Mouse (Mus musculus): ENCODE results near the gene Ephb1. TPM values are rescaled to one million over a fixed set of nuclear protein-coding genes. Genes with fewer than 3 reads are reported as not detected.

The Ephb1 gene
- total and polyA plus RNA-seq, 3 experiments: not detected

- Histone ChIP-seq H3K9me3 (replicated peaks; ENCODE audit: low read length) (peaks cover 94% of the 10 kb centered on the region), H3K4me2 (ENCODE audit: insufficient read depth, low read depth, poor library complexity, severe bottlenecking) (no peak overlapping the region)
Observed at GRCm38 (mm10) chr9:101990032-101990431, 364.5 kb downstream of the Ephb1 start.

DNA sequence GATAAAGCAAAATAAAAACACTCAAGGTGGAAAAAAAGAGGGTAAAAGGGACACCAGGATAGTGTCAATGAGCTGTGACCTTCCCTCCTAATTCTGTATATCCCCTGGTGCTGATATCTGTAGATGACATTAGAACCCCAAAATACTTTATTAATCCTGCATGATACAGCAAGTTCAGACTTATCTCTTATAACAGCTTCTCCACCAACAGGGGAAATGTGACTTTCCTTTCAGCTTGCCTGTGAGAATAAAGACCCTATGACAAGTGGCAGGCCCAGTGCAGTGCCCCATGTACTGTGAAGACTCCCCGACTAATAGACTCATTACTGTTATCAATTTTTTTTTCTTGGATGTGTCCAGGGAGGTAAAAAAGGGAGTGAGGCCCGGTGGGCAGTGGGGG is 367.6 kb downstream of the Ephb1 start:
- DNase-seq (ENCODE audit: extremely low read depth): no peak
- dilution Hi-C loops (cut with MboI; ENCODE audit: extremely low pct_ligation_motif_present, extremely low pct_unique_long_range_greater_than_20kb, low sequenced_read_pairs) (no loop called here), in situ Hi-C loops (cut with MboI; ENCODE audit: low pct_ligation_motif_present, low pct_unique_long_range_greater_than_20kb, low sequenced_read_pairs) (no loop called here)
- Histone ChIP-seq H3K9me3 (replicated peaks; ENCODE audit: low read length) (peaks cover 89% of the 10 kb centered on the region), H3K36me3 (replicated peaks in 1 of 2; ENCODE audit: control insufficient read depth in 1 of 2, insufficient read depth in 1 of 2, low read length in 1 of 2) (no peaks in the 10 kb centered on the region), H3K27ac (ENCODE audit: insufficient read depth, low read depth) (no peak overlapping the region), H3K79me2 (replicated peaks; ENCODE audit: control insufficient read depth, extremely low read depth, insufficient read depth, poor library complexity, severe bottlenecking) (no peaks in the 10 kb centered on the region), H3K27me3 (replicated peaks) (no peaks in the 10 kb centered on the region), H3K4me2 (ENCODE audit: insufficient read depth, low read depth, poor library complexity, severe bottlenecking) (no peak overlapping the region), H3K4me1 (ENCODE audit: control insufficient read depth in 1 of 2, insufficient read depth in 2 of 2) (no peaks in the 10 kb centered on the region), H3K9ac (ENCODE audit: insufficient read depth, low read depth) (no peak overlapping the region), H3K4me3 (replicated peaks in 1 of 3; ENCODE audit: low read depth in 2 of 3, low read length in 2 of 3, poor library complexity in 1 of 3) (no peak overlapping the region)
- TF ChIP-seq RCOR1 (conservative IDR thresholded peaks at IDR 0.05; ENCODE audit: low read depth, low read length) (no peak), EP300 (IDR thresholded peaks at IDR 0.05; ENCODE audit: low read length) (no peak)

More at GRCm38 (mm10) chr9:101990032-101990431, 364.5 kb downstream of the Ephb1 start:
- Histone ChIP-seq H3K27me3 (replicated peaks) (no peaks in the 10 kb centered on the region), H3K4me1 (ENCODE audit: control insufficient read depth in 1 of 2, insufficient read depth in 2 of 2) (no peaks in the 10 kb centered on the region), H3K4me3 (replicated peaks in 1 of 3; ENCODE audit: low read depth in 2 of 3, low read length in 2 of 3, poor library complexity in 1 of 3) (no peak overlapping the region), H3K27ac (ENCODE audit: insufficient read depth, low read depth) (no peak overlapping the region), H3K79me2 (replicated peaks; ENCODE audit: control insufficient read depth, extremely low read depth, insufficient read depth, poor library complexity, severe bottlenecking) (no peaks in the 10 kb centered on the region), H3K9ac (ENCODE audit: insufficient read depth, low read depth) (no peak overlapping the region), H3K36me3 (replicated peaks in 1 of 2; ENCODE audit: control insufficient read depth in 1 of 2, insufficient read depth in 1 of 2, low read length in 1 of 2) (no peaks in the 10 kb centered on the region)
- no peak for TF ChIP-seq SIN3A (IDR thresholded peaks at IDR 0.05; ENCODE audit: low read length)
- TF ChIP-seq ZKSCAN1 (IDR thresholded peaks at IDR 0.05; ENCODE audit: borderline replicate concordance, low read depth, low read length): no peak
- TF ChIP-seq MXI1 (IDR thresholded peaks at IDR 0.05; ENCODE audit: low read depth, low read length): no peak
- TF ChIP-seq JUND (conservative IDR thresholded peaks at IDR 0.05; ENCODE audit: low read depth, low read length): no peak
- TF ChIP-seq JUN (IDR thresholded peaks at IDR 0.05; ENCODE audit: insufficient read depth, low read depth, low read length): no peak
- no peak for TF ChIP-seq USF1 (IDR thresholded peaks at IDR 0.05; ENCODE audit: low read depth, low read length)
- TF ChIP-seq RCOR1 (conservative IDR thresholded peaks at IDR 0.05; ENCODE audit: low read depth, low read length): no peak
- TF ChIP-seq MYC (IDR thresholded peaks at IDR 0.05; ENCODE audit: low read depth, low read length): no peak
- no peak for DNase-seq (ENCODE audit: extremely low read depth)
- dilution Hi-C loops (cut with MboI; ENCODE audit: extremely low pct_ligation_motif_present, extremely low pct_unique_long_range_greater_than_20kb, low sequenced_read_pairs): no loop called here
- in situ Hi-C loops (cut with MboI; ENCODE audit: low pct_ligation_motif_present, low pct_unique_long_range_greater_than_20kb, low sequenced_read_pairs): no loop called here

- no peak for DNase-seq (ENCODE audit: extremely low read depth)
- no peak overlapping the region for H3K27ac ChIP-seq (ENCODE audit: insufficient read depth, low read depth)
- H3K27me3 ChIP-seq (replicated peaks): no peaks in the 10 kb centered on the region
- no peaks in the 10 kb centered on the region for H3K4me1 ChIP-seq (ENCODE audit: control insufficient read depth in 1 of 2, insufficient read depth in 2 of 2)
- dilution Hi-C loops (cut with MboI; ENCODE audit: extremely low pct_ligation_motif_present, extremely low pct_unique_long_range_greater_than_20kb, low sequenced_read_pairs): no loop called here
- in situ Hi-C loops (cut with MboI; ENCODE audit: low pct_ligation_motif_present, low pct_unique_long_range_greater_than_20kb, low sequenced_read_pairs): no loop called here
- H3K9ac ChIP-seq (ENCODE audit: insufficient read depth, low read depth): no peak overlapping the region
- H3K9me3 ChIP-seq (replicated peaks; ENCODE audit: low read length): peaks cover 86% of the 10 kb centered on the region
- H3K36me3 ChIP-seq (replicated peaks in 1 of 2; ENCODE audit: control insufficient read depth in 1 of 2, insufficient read depth in 1 of 2, low read length in 1 of 2): no peaks in the 10 kb centered on the region
- no peak overlapping the region for H3K4me3 ChIP-seq (replicated peaks in 1 of 3; ENCODE audit: low read depth in 2 of 3, low read length in 2 of 3, poor library complexity in 1 of 3)
- H3K79me2 ChIP-seq (replicated peaks; ENCODE audit: control insufficient read depth, extremely low read depth, insufficient read depth, poor library complexity, severe bottlenecking): no peaks in the 10 kb centered on the region
- no peak for TF ChIP-seq IRF4 (IDR thresholded peaks at IDR 0.05; ENCODE audit: low read depth, low read length)
- no peak for TF ChIP-seq SIN3A (IDR thresholded peaks at IDR 0.05; ENCODE audit: low read length)
- TF ChIP-seq MEF2A (IDR thresholded peaks at IDR 0.05; ENCODE audit: borderline replicate concordance, low read depth, low read length): no peak
- no peak for TF ChIP-seq ZMIZ1 (IDR thresholded peaks at IDR 0.05; ENCODE audit: low read depth, low read length)
- no peak for TF ChIP-seq ETS1 (conservative IDR thresholded peaks at IDR 0.05; ENCODE audit: low read depth, low read length)
- TF ChIP-seq CHD2 (IDR thresholded peaks at IDR 0.05; ENCODE audit: low read length): no peak
- TF ChIP-seq POLR2A (IDR thresholded peaks at IDR 0.05; ENCODE audit: low read depth, low read length): no peak
- no peak for TF ChIP-seq USF2 (conservative IDR thresholded peaks at IDR 0.05; ENCODE audit: low read depth, low read length)
- no peak for TF ChIP-seq CTCF (conservative IDR thresholded peaks at IDR 0.05 in 1 of 2, IDR thresholded peaks at IDR 0.05 in 1 of 2; ENCODE audit: low read depth in 2 of 2, low read length in 2 of 2)
- no peak for TF ChIP-seq BHLHE40 (IDR thresholded peaks at IDR 0.05; ENCODE audit: low read depth, low read length)
- no peak for TF ChIP-seq KAT2A (IDR thresholded peaks at IDR 0.05; ENCODE audit: insufficient replicate concordance, low read length)
- TF ChIP-seq NRF1 (IDR thresholded peaks at IDR 0.05; ENCODE audit: low read depth, low read length): no peak
- no peak for TF ChIP-seq CHD1 (IDR thresholded peaks at IDR 0.05; ENCODE audit: low read depth, low read length)
- no peak for TF ChIP-seq EP300 (IDR thresholded peaks at IDR 0.05; ENCODE audit: low read length)
- no peak overlapping the region for H3K4me2 ChIP-seq (ENCODE audit: insufficient read depth, low read depth, poor library complexity, severe bottlenecking)
Observed at GRCm38 (mm10) chr9:101982378-101982777, 372.1 kb downstream of the Ephb1 start.

All from CH12.LX (cell line).